Mouse (Mus musculus) thymus, postnatal 14 days (tissue): ENCODE results near the gene Nudt4.
A peak's percentile ranks its signal among the peaks of the same experiment; 100 is the strongest.

Experiments
- DNase-seq: peaks from one replicate; pipeline ENCODE4 v3.0.0; 2021

Gene Nudt4

DNA sequence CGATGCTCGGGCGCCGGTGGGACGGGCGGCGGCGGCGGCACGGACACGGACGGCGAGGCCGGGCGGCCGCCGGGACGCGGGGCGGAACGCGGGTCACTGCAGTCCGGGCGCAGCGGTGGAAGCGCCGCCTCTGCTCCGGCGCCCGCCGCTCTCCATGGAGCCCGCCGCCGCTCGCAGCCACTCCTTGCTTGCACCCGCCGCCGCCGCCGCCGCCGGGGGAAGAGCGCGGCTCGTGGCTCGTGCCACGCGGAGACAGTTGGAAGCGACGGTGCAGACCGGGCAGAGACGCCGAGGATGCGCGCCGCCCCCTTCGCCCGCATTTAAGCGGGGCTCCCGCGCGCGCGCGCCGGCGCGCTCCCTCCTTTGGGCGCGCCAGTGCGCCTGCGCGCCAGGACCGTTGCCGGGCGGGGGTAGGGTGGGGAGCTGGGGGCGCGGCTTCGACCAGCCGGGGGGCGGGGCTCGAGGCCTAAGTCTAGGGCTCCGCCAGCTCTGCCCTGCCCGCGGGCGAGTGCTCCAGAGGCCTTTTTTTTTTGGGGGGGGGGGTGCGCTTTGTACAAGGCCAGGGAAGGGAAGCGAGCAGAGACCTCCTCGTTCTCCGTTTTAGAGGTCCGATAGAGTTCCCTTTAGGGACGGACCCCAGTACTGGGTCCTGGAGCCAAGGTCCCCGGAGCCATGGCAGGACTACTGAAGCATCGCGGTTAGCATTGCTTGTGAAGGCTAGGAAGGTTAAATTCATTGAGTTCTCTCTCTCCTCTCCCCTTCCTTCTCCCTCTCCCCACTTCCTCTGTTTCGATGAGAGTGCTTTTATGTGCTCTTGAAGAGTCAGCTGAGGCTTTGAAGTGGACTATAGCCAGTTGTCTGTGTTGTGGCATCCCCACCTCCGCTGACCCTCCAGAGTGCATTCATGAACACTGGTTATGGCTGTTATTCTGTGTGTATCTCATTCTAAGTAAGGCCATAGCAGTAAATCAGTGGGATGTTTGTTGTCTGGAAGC, at the start of gene Nudt4:
Gene Nudt4 (minus strand): TSS at position 296 of the 995 bp plus-strand sequence.
- DNase-seq: peak; percentile 92

DNA sequence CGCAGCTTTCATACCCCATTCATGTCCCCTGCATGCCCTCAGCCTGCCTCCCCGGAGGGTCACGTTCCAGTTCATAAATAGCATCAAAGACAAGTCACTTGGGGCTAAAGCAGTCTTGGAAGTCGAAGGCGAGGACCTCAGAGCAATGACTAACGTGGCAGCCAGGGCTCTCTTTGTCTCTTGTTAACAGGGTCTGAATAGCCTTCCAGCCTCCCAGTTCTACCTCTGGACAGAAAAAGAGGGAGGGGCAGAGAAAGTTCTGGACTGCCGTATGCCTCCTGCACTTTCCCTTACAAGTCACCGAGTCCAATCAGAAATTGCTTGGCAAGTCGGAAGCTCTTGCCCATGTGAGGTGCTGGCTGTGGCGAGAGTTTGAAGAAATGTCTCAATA, 47.4 kb upstream of the Nudt4 start:
- no peak for DNase-seq

DNA sequence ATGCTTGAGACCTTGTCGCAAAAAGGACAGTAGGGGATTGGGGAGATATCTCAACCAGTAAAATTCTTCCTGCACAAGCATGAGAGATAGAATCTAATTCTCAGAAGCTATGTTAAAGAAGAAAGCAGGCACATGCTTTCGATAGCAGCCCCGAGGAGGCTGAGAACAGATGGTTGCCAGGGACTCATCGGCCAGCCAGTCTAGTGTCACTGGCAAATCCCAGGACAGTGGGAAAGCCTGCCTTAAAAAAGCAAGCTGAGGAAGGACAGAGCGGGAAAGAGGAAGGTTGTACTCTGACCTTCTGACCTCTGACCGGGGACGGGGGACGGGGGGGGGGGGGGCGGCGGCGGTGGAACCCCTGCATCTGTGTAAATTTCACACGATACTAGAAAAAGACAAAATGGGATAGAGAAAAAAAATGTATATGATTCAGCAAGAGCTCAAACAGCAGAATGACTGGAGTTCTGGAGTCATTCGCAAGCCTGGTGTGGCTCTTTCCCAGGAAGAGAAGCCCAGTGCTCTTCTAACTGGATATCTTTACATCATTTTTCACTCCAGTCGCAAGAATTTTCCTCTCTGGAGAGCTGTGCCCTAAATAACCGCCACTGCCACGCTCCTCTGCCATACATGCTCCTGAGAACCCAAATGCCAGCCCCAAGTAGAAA, 46.9 kb upstream of the Nudt4 start:
- DNase-seq: no peak

DNA sequence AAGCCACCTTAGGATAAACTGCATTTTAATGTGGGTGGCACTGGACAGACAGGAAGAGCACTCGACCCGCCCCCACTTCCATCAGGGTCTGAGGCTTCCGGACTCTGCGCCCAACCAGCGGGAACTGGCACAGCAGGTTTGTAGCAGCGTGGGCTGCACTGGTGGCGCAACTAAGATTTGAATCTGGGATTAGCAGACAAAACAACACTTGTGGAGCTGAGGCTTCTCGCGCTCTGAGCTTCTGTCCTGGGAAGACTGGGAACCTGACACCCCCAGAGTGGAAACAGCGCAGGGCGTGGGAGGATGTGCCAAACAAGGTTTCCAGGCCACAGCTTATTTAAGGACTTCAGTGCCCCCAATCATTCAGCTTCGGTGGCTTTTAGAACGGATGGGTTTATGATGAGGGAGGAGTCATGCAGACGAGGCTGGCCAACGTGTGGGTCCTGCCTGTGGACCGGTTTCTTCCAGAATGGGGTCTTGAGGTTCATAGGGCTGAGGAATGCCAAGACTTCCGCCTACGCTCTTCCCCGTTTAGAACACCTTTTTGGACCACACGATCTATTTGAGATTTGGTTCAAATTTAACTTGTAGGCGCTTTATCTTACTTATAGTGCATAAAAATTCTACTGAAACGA, 41.1 kb upstream of the Nudt4 start:
- DNase-seq: peak; percentile 17

DNA sequence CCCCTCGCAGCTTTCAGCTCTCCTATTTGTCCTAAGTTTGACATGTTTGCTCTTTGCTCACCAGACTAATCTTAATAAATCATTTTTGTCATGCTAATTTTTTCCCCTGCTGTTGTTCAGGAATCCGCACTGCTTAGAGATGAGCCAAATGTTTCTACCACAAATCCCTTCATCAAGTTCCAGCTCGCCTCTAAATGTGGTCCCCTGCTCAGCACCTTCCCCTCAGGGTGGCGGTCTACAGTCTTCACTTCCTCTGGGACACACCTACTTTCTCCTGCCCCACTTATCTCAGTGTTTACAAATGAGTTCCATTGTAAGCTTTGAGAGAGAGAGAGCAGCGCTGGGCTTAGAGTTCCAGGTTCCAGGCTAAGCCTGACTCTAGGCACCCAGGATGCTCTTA, 36.6 kb upstream of the Nudt4 start:
- DNase-seq: no peak

DNA sequence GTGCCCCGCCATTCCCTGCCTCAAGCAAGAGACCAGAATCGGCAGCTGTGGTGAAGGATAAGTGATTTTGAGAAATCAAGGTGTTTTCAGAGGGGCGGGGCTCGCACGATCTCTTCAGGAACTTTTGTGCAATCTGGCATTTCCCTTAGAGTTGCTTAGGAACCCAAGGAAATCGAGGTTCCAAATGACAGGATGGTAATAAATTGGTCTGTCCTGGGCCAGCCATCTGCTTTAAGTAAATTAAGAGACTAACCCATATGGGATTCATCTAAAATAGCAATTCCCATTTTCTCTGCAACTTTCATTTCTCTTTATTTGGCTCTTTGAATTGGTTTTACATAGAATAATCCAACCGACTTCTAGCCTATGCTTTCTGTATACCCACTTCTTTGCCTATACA, 35.8 kb upstream of the Nudt4 start:
- no peak for DNase-seq

DNA sequence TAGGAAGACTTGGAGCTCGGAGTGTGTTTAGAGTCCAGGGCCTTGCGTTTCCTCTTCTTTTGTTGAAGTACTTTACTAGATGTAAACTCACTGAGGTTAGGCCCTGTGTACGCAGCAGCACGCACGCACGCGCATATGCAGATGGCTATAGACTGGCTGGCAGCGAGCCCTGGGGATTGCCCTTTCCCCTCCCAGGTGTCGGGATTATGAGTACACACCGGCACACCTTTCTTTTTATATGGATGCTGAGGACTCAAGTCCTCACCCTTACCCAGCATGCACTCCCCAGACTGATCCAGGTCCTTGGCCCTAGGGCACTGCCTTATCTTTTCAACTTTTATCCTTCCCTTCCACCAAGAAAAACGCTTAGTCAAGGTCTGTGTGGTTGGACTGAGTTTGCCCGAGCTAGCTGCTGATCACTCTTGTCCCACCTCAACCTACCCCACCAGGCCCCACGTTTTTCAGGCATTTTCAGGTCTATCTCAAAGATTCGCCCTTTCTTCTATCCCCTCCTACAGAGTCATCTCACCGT, 34.2 kb upstream of the Nudt4 start:
- no peak for DNase-seq

DNA sequence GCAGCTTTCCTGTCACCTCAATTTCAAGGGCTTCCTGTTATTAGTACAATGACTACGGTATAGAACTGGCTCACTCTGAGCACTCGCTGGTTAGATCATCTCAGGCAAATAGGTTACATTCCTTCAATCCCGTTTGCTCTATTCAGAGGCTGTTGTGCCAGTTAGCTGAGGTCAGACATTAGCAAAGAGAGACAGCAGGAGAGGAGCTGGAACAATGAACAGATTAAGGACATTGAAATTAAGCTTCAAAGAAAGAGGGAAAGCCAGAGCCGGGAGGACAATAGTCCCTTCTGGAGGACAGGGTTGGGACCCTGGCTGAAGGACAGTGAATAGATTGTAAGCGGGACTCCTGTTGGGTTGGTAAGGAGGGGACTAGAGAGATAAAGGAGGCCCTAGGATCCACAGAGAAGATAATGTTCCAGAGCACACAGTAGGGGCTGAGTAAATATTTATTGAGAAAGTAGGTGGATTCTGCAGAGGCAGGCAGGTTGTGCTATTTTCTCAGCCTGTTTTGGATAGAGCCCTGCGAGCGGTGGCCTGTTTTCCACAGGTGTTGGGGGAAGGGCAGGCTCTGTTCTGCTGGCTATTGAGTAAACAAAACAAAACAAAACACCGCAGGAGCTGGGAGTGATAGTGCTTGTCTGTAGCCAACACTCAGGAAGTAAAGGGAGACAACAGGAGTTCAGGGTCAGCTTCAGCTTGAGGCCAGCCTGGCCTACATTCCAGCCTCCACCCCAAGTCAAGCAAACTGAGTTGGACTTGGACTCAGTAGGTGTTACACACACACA, 32.1 kb upstream of the Nudt4 start:
- no peak for DNase-seq

DNA sequence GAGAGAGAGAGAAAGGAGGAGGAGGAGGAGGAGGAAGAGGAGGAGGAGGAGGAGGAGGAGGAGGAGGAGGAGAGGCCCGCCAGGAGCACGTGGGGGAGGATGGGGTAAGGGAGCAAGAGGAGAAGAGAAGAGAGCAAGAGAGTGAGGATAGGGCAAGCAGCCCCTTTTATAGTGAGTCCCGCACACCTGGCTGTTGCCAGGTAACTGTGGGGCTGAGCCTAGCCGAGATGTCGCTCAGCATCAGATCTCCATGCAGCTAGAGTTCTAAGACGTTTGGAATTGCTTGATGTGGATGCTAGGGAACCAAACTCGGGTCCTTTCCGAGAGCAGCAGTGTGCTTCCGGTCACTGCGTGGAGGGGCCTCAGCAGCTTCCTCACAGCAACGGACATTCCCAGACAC, 30.5 kb upstream of the Nudt4 start:
- no peak for DNase-seq

DNA sequence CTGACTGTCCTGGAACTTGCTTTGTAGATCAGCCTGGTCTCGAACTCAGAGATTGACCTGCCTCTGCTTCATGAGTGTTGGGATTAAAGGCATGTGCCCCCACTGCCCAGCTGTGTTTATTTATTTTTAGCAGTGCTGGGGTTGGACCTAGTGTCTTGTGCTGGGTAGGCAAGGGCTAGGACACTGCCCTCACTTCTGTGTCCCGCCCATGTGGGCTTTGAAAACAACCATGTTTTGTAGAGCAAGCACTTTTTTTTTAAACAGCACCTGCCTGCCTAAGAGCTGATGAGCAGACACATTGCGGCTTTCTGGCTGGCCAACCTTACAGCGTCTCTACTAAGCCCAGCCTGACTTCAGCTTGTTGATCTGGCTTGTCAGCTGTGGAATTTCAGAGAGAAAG, 27.3 kb upstream of the Nudt4 start:
- no peak for DNase-seq

DNA sequence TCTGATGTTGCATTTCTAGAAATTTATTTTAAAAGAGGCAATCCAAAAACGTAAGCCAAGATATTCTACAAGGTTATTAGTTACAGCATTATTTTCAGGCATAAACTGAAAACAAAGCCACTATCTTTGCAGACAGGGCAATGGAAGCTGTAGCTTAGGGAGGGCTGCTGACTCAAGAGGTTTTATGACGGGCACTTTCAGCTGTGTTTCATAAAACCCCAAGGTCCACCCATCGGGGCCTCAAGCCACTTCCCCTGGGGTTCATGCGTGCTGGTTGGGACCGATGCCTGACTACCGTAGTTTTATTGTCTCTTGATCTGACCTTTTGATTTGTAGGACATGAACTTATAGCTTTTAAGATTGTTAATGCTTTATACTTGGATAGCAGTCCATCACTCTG, 26.2 kb upstream of the Nudt4 start:
- DNase-seq: no peak

DNA sequence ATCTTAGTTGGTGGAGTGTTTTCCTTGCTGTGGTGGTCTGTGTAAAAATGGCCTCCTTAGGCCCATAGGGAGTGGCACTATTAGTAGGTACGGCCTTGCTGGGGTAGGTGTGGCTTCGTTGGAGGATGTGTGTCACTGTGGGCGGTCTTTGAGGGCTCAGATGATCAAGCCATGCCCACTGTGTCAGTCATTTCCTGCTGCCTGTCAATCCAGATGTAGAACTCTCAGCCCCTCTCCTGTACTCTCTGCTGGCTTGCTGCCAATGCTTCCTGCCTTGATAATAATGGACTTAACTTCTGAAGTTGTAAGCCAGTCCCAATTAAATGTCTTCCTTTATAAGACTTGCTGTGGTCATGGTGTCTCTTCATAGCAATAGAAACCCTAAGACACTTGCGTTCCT, 25.2 kb upstream of the Nudt4 start:
- no peak for DNase-seq

DNA sequence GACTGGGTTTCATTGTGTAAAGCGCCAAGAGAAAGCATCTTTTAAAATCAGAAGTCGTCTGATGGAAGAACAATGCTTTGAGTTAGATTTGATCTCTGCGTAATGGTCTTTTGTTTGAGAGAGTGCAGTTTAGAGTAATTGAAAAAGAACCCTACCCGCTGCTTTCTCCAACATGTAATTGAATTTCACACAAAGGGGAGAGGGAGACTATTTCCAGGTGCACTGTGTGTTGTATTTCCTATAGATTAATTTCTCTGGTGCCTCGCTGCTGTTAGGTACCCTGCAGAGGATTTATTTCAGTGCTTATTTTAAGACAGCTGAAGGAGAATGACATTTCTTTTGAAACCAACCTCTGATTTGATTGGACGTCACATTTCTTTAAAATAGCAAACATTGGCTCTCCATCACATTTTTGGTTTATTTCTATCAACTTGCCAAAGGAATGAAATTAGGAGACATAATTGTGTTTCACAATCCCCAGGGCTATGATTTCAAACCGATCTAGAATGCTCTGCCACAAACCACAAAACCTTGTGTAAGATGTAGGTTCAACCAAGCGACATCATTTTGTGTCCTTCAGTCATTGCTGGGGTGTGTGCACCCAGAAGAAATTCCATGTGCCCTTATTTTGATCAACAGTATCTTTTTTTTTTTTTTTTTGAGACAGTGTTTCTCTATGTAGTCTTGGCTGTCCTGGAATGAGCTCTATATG, 23.7 kb upstream of the Nudt4 start:
- DNase-seq: no peak

DNA sequence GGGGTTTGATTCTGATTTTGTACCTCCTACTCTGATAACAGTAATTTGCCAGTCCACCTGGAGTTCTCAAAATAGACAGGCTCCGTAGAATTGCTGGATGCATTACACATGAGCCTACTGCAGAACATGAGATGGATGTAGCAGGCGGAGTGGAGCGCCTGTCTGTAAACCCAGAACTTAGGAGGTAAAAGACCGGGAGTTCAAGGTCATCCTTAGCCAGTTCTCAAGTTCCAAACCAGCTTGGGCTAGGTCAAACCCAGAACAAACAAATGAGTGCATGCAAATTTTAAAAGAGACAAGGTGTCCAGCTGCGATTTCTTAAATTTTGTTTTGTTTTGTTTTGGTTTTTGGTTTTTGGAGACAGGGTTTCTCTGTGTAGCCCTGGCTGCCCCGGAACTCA, 21.6 kb upstream of the Nudt4 start:
- DNase-seq: no peak

DNA sequence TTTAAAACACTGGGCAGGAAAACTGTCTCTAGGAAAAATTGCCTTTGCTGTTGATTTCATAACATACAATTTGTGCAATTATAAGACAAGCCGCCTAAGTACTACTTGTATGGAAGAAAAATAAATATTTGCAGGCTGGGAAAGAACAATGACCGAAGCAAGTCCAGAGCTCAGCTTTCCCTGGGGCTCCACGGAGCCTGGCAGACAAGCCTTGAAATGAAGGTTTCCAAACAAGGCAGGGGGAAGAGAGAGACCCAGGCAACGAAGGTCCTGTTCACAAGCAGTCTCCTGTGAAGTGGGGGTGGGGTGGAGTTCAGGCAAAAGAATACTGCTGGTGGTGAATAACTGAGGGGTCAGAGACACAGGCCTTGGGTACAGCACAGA, 13.6 kb upstream of the Nudt4 start:
- DNase-seq: no peak

DNA sequence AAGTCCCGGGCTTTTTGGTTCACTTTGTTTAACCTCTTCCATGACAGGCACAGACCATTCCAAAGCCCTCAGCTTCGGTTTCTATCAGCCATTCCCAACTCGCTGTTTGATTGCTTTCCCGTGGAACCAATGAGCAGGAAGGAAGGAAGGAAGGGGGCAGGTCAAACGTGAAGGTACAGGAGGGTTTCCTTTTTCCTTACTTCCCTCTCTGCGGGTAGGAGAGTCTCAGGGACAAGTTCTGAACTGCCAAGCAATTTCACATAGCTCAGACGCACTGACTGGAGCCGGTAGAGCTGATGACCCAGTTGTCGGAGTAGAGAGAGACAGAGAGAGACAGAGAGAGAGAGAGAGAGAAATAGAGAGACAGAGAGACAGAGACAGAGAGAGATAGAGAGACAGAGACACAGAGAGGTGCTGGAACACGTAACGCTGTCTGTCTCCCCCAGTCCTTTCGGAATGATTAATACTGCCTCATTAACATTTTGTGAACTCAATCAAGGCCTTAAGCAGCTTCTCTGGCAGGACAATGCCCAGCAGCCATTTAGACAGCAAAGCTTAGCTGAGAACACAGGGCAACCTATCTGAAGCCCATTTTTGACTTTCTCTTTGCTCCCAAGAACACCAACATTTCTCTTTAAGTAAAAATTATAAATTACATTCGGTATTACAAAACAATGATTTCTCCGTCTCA, 13.1 kb upstream of the Nudt4 start:
- no peak for DNase-seq

DNA sequence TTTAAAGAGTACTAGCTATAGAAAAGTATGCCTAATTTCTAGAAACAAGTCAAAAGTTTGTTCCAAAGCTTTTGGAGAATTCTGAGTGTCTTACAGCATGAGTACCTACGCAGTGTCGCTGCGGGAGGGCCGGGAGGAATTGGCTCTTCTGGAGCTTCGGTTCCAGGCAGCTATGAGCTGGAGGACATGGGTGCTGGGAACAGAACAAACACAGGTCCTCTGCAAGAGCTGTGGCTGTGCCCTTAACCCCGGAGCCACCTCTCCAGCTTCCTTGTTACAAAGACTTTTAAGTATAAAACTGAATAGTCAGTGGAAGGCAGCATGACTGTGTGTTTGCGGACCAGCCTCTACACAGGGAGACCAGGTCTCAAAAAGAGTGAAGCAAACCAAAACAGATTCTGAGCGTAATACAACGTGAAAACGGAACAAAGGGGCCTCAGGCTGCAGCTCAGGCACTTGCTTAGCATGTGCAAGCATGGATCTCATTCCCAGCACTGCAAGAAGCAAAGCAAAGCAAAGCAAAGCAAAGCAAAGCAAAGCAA, 12.0 kb upstream of the Nudt4 start:
- no peak for DNase-seq

DNA sequence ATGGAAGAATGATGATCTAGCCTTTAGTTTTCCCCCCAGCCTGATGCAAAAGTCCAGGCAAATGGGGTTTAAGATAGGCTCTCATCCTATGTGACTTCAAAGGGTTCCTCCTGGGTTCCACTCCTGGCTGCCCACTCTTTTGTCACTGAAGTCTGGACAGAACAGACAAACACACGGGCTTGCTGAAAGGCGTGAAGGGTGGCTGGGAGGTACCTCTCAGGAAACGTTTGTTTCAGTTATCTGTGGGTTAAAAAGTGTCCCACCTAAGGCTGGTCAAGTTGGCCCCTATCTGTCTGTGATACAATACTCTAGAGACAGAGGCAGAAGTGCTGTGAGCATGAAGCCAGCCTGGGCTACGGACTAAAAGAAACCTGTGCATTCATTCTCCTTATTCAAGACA, 11.0 kb upstream of the Nudt4 start:
- no peak for DNase-seq

DNA sequence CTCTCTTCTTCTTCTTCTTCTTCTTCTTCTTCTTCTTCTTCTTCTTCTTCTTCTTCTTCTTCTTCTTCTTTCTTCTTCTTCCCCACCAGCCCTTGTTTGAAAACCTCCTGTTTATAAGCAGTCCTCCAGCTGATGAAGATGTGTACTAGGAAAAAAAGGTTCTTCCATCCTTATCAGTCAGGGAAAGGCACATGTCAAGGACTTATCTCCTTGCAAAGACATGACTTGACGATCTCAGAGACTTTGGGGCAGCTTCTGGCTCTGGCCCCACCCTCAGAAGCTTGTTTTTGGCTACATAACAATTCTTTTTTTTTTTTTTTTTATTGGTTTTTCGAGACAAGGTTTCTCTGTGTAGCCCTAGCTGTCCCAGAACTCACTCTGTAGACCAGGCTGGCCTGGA, 5.5 kb upstream of the Nudt4 start:
- no peak for DNase-seq

DNA sequence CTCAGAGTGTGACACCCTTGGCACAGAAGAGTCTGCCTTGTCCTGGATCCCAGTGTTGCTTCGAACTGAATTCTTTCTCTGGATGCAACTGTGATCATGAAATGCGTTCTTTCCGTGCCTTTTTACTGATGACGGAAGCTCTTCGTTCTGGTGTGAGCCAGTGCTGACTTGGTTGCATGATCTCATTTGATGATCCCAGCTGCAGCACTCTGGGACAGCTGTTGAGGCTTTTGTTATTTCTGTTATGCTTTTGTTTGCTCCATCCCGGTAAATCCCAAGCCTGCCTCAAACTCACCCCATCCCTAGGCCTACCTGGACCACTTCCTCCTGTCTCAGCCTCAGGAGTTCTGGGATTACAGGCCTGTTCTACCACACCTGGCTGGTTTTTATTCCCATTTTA, 4.1 kb upstream of the Nudt4 start:
- no peak for DNase-seq

DNA sequence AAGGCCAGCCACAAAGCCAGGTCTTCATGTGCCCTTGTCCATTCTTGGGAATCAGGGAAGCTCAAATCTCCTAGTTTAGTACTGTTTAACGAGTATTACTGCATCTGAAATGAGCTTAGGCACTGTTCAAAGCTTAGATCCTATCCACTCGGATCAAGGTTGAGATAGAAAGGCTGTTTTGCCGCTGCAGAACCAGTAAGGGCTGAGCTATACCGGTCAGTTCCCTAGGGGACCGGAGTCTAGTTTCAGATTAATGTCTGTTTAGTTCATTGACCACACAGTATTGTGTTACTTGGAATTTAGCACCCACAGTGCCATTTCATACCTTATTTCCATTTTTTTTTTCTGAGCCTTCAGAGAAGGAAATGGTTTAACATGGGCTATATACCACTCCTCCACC, 3.6 kb upstream of the Nudt4 start:
- DNase-seq: no peak
